Mouse (Mus musculus): ENCODE data around the gene Ubl3. TPM values are rescaled to one million over a fixed set of nuclear protein-coding genes. Genes with fewer than 3 reads are reported as not detected.

Gene Ubl3
- polyA plus RNA-seq, 1 experiment from 2014 or later = 104 TPM

GRCm38 (mm10) chr5:148526631-148527030 lies 26.0 kb downstream of the Ubl3 start:
- H3K9me3 ChIP-seq (replicated peaks; ENCODE audit: low read length) = no peaks in the 10 kb centered on the region
- no peak overlapping the region for H3K4me3 ChIP-seq (replicated peaks; ENCODE audit: low read depth, low read length)
- H3K4me1 ChIP-seq (replicated peaks; ENCODE audit: insufficient read depth, low read length) = no peaks in the 10 kb centered on the region
- H3K9ac ChIP-seq (ENCODE audit: low read depth, low read length) = no peak overlapping the region
- no peaks in the 10 kb centered on the region for H3K27me3 ChIP-seq (ENCODE audit: insufficient read depth, low read length)
- no peak overlapping the region for H3K4me2 ChIP-seq (ENCODE audit: low read length)
- WGBS = 71% methylated on average over 8 of the region's 8 CpGs
- no peak for ATAC-seq (replicated peaks; ENCODE audit: low FRiP score, low read depth)
- no peaks in the 10 kb centered on the region for H3K36me3 ChIP-seq (ENCODE audit: insufficient read depth, low read length)
- H3K27ac ChIP-seq = no peak overlapping the region
- TF ChIP-seq CTCF (IDR thresholded peaks at IDR 0.05; ENCODE audit: low read depth) = no peak
- no peak for DNase-seq (ENCODE audit: low spot score)

GRCm38 (mm10) chr5:148523202-148523971 lies 29.2 kb downstream of the Ubl3 start:
- 74% methylated on average over 5 of the region's 5 CpGs for WGBS
- Histone ChIP-seq H3K4me2 (ENCODE audit: low read length) (no peak overlapping the region), H3K4me1 (replicated peaks; ENCODE audit: insufficient read depth, low read length) (no peaks in the 10 kb centered on the region), H3K27me3 (ENCODE audit: insufficient read depth, low read length) (no peaks in the 10 kb centered on the region), H3K36me3 (ENCODE audit: insufficient read depth, low read length) (no peaks in the 10 kb centered on the region), H3K9me3 (replicated peaks; ENCODE audit: low read length) (no peaks in the 10 kb centered on the region), H3K9ac (ENCODE audit: low read depth, low read length) (no peak overlapping the region), H3K27ac (no peak overlapping the region), H3K4me3 (replicated peaks; ENCODE audit: low read depth, low read length) (no peak overlapping the region)
- DNase-seq (ENCODE audit: low spot score) = no peak
- no peak for ATAC-seq (replicated peaks; ENCODE audit: low FRiP score, low read depth)
- no peak for TF ChIP-seq CTCF (IDR thresholded peaks at IDR 0.05; ENCODE audit: low read depth)

DNA sequence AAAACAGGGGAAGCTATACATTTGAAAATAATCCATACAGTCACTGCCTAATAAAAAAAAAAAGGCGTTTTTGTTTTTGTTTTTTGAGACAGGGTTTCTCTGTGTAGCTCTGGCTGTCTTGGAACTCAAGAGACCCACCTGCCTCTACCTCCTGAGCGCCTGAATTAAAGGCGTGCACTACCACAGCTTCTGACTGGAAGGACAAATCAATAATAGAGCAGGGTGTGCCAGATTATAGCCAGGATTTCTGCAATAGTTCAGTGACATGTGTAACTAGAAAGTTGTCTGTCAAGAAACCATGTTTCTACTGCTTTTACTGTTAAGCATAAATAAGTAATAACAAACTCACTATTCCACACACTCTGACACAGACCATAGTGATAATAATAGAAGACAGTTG lies 30.2 kb downstream of the Ubl3 start:
- no peak for ATAC-seq (replicated peaks; ENCODE audit: low FRiP score, low read depth)
- H3K4me2 ChIP-seq (ENCODE audit: low read length) = no peak overlapping the region

DNA sequence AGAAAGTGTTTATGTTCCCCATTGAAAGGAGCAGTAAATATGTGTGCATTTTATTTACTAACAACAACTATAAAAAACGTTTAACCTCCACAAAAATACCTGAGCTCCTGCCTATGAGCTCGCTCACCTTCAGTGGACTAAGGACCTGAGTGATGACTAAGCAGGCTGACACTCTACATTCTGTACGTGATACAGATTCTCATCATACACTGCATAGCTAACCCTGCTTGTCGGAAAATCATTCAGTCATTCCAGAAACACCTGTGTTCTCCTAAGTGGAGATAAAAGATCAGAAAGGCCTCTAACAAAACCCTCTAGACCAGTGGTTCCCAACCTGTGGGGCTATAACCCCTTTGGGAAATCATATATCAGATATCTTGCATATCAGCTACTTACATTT lies 35.1 kb downstream of the Ubl3 start:
- Histone ChIP-seq H3K27ac (no peak overlapping the region), H3K4me3 (replicated peaks; ENCODE audit: low read depth, low read length) (no peak overlapping the region), H3K9me3 (replicated peaks; ENCODE audit: low read length) (no peaks in the 10 kb centered on the region), H3K4me1 (replicated peaks; ENCODE audit: insufficient read depth, low read length) (0 out of 2 replicates have a peak, but pooled peaks cover under 1% of the 10 kb centered on the region), H3K9ac (ENCODE audit: low read depth, low read length) (no peak overlapping the region), H3K27me3 (ENCODE audit: insufficient read depth, low read length) (no peaks in the 10 kb centered on the region), H3K36me3 (ENCODE audit: insufficient read depth, low read length) (no peaks in the 10 kb centered on the region), H3K4me2 (ENCODE audit: low read length) (no peak overlapping the region)
- DNase-seq (ENCODE audit: low spot score) (no peak), ATAC-seq (replicated peaks; ENCODE audit: low FRiP score, low read depth) (no peak)
- TF ChIP-seq CTCF (IDR thresholded peaks at IDR 0.05; ENCODE audit: low read depth) = no peak
- WGBS = 68% methylated on average over 4 of the region's 4 CpGs

More for the DNA sequence above, 30.2 kb downstream of the Ubl3 start:
- Histone ChIP-seq H3K27ac (no peak overlapping the region), H3K27me3 (ENCODE audit: insufficient read depth, low read length) (no peaks in the 10 kb centered on the region), H3K36me3 (ENCODE audit: insufficient read depth, low read length) (no peaks in the 10 kb centered on the region), H3K9ac (ENCODE audit: low read depth, low read length) (no peak overlapping the region), H3K9me3 (replicated peaks; ENCODE audit: low read length) (no peaks in the 10 kb centered on the region), H3K4me1 (replicated peaks; ENCODE audit: insufficient read depth, low read length) (no peaks in the 10 kb centered on the region), H3K4me3 (replicated peaks; ENCODE audit: low read depth, low read length) (no peak overlapping the region)
- 88% methylated on average over 3 of the region's 3 CpGs for WGBS
- no peak for DNase-seq (ENCODE audit: low spot score)
- no peak for TF ChIP-seq CTCF (IDR thresholded peaks at IDR 0.05; ENCODE audit: low read depth)

GRCm38 (mm10) chr5:148512042-148512640 lies 40.4 kb downstream of the Ubl3 start:
- 55% methylated on average over 5 of the region's 5 CpGs for WGBS
- Histone ChIP-seq H3K4me3 (replicated peaks; ENCODE audit: low read depth, low read length) (no peak overlapping the region), H3K4me2 (ENCODE audit: low read length) (no peak overlapping the region), H3K9ac (ENCODE audit: low read depth, low read length) (no peak overlapping the region), H3K9me3 (replicated peaks; ENCODE audit: low read length) (no peaks in the 10 kb centered on the region), H3K4me1 (replicated peaks; ENCODE audit: insufficient read depth, low read length) (0 out of 2 replicates have a peak, but pooled peaks cover 10% of the 10 kb centered on the region), H3K36me3 (ENCODE audit: insufficient read depth, low read length) (peaks cover 20% of the 10 kb centered on the region), H3K27me3 (ENCODE audit: insufficient read depth, low read length) (no peaks in the 10 kb centered on the region), H3K27ac (no peak overlapping the region)
- ATAC-seq (replicated peaks; ENCODE audit: low FRiP score, low read depth) (no peak), DNase-seq (ENCODE audit: low spot score) (peak; percentile 61)
- TF ChIP-seq CTCF (IDR thresholded peaks at IDR 0.05; ENCODE audit: low read depth) = no peak

DNA sequence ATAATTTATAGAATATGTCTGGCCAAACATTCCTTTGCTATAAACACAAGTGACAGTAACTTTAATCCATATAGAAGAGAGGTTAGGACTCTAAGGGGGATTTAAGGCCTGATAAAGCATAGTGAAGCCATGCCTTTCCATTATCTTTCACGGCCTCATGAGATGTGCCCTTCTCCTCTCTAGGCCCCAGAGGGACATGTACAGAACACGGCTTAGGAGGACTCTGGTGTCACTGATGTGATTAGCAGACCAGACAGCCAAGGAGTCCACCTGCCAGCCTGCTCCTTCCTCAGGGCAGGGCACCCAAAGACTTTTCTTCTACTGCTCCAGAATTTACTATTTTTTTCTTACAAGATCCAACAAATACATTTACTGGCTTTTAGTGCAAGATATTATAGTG lies 42.3 kb downstream of the Ubl3 start:
- WGBS = 73% methylated on average over 2 of the region's 2 CpGs
- no peak overlapping the region for H3K27ac ChIP-seq
- no peaks in the 10 kb centered on the region for H3K27me3 ChIP-seq (ENCODE audit: insufficient read depth, low read length)
- DNase-seq (ENCODE audit: low spot score) (no peak), ATAC-seq (replicated peaks; ENCODE audit: low FRiP score, low read depth) (no peak)
- no peaks in the 10 kb centered on the region for H3K9me3 ChIP-seq (replicated peaks; ENCODE audit: low read length)
- H3K36me3 ChIP-seq (ENCODE audit: insufficient read depth, low read length) = peaks cover 39% of the 10 kb centered on the region
- no peak overlapping the region for H3K4me2 ChIP-seq (ENCODE audit: low read length)
- H3K4me1 ChIP-seq (replicated peaks; ENCODE audit: insufficient read depth, low read length) = 0 out of 2 replicates have a peak, but pooled peaks cover 10% of the 10 kb centered on the region
- no peak for TF ChIP-seq CTCF (IDR thresholded peaks at IDR 0.05; ENCODE audit: low read depth)
- H3K9ac ChIP-seq (ENCODE audit: low read depth, low read length) = no peak overlapping the region
- no peak overlapping the region for H3K4me3 ChIP-seq (replicated peaks; ENCODE audit: low read depth, low read length)
